Comparison of ENCODE assay signal across 10 mouse cellular contexts in genomic region chr11:68947542-68947993, GRCm38 (mm10). TPM values are rescaled to one million over a fixed set of nuclear protein-coding genes. Genes with fewer than 3 reads are reported as not detected.
A peak's percentile ranks its signal among the peaks of the same experiment; 100 is the strongest.
DNase-seq lines count a peak whose midpoint lies in the region; ATAC-seq and TF ChIP-seq lines count a peak whose summit lies in the region.
"Had no signal": no experiment of that assay in that cellular context is flagged by ENCODE, and none has a peak within 500 bp of the region (broad histone marks: within the 10 kb centered on the region; RNA-seq: fewer than 3 reads in every experiment).

No protein-coding gene starts in this region.

- peaks cover 4% of the 10 kb centered on the region for H3K27me3 ChIP-seq in intestine, embryonic 14.5 days (replicated peaks; ENCODE audit: control insufficient read depth, insufficient read depth, low read length)
- 0 out of 2 replicates have a peak, but pooled peaks cover 7% of the 10 kb centered on the region for H3K27me3 ChIP-seq in intestine, postnatal 0 days (replicated peaks; ENCODE audit: control insufficient read depth, insufficient read depth, low read length)
- no peaks in the 10 kb centered on the region for H3K27me3 ChIP-seq in hindbrain, postnatal 0 days (ENCODE audit: insufficient read depth, low read length)

- no peak overlapping the region for H3K4me3 ChIP-seq in intestine, embryonic 14.5 days (ENCODE audit: low read depth, low read length)
- H3K4me3 ChIP-seq in intestine, postnatal 0 days (ENCODE audit: low read depth, low read length), result no peak overlapping the region
- H3K4me3 ChIP-seq in hindbrain, postnatal 0 days (ENCODE audit: low read length), result peak overlapping the region; percentile 34

- no peak for ATAC-seq in intestine, embryonic 14.5 days (replicated peaks; ENCODE audit: low FRiP score, low TSS enrichment, low read depth)
- ATAC-seq in intestine, postnatal 0 days, result no peak
- ATAC-seq in hindbrain, postnatal 0 days, result peak; percentile 93
- ATAC-seq in megakaryocyte-erythroid progenitor cell, adult 5-6 weeks (replicated peaks; ENCODE audit: low FRiP score, low TSS enrichment, poor library complexity, severe bottlenecking), result no peak
- no peak for ATAC-seq in megakaryocyte, adult 5-6 weeks (ENCODE audit: poor library complexity, severe bottlenecking)

- H3K9me3 ChIP-seq in intestine, embryonic 14.5 days (ENCODE audit: control insufficient read depth, low read length), result no peaks in the 10 kb centered on the region
- H3K9me3 ChIP-seq in intestine, postnatal 0 days (ENCODE audit: control insufficient read depth), result no peaks in the 10 kb centered on the region
- H3K9me3 ChIP-seq in hindbrain, postnatal 0 days (ENCODE audit: low read length), result no peaks in the 10 kb centered on the region

- H3K27ac ChIP-seq in intestine, embryonic 14.5 days (ENCODE audit: low read depth), result no peak overlapping the region
- H3K27ac ChIP-seq in intestine, postnatal 0 days (ENCODE audit: low read depth, low read length), result no peak overlapping the region
- peak overlapping the region; percentile 86 for H3K27ac ChIP-seq in hindbrain, postnatal 0 days
- H3K27ac ChIP-seq: macrophage had no signal

- no peak for TF ChIP-seq CTCF in intestine, postnatal 0 days (IDR thresholded peaks at IDR 0.05; ENCODE audit: low read depth)
- no peak for TF ChIP-seq CTCF in hindbrain, postnatal 0 days (IDR thresholded peaks at IDR 0.05; ENCODE audit: low read depth)

- no peaks in the 10 kb centered on the region for H3K4me1 ChIP-seq in intestine, embryonic 14.5 days (replicated peaks; ENCODE audit: control insufficient read depth, insufficient read depth, low read length)
- no peaks in the 10 kb centered on the region for H3K4me1 ChIP-seq in intestine, postnatal 0 days (replicated peaks; ENCODE audit: control insufficient read depth, insufficient read depth, low read length)
- H3K4me1 ChIP-seq in hindbrain, postnatal 0 days (ENCODE audit: insufficient read depth, low read length), result no peaks in the 10 kb centered on the region

- H3K9ac ChIP-seq in intestine, embryonic 14.5 days (ENCODE audit: low read length), result no peak overlapping the region
- no peak overlapping the region for H3K9ac ChIP-seq in intestine, postnatal 0 days (ENCODE audit: low read depth, low read length)
- peak overlapping the region; percentile 55 for H3K9ac ChIP-seq in hindbrain, postnatal 0 days (replicated peaks; ENCODE audit: low read length)

- WGBS in intestine, embryonic 14.5 days, result 9% methylated on average over 11 of the region's 12 CpGs
- 16% methylated on average over 12 of the region's 12 CpGs for WGBS in intestine, postnatal 0 days
- WGBS in hindbrain, postnatal 0 days, result 8% methylated on average over 12 of the region's 12 CpGs

- H3K36me3 ChIP-seq in intestine, embryonic 14.5 days (ENCODE audit: control insufficient read depth, insufficient read depth, low read length), result no peaks in the 10 kb centered on the region
- no peaks in the 10 kb centered on the region for H3K36me3 ChIP-seq in intestine, postnatal 0 days (ENCODE audit: control insufficient read depth, insufficient read depth)
- H3K36me3 ChIP-seq in hindbrain, postnatal 0 days (ENCODE audit: insufficient read depth, low read length), result no peaks in the 10 kb centered on the region

- no peak for DNase-seq in intestine, embryonic 14.5 days (ENCODE audit: low spot score)
- peak; percentile 72 to 75 for DNase-seq in cerebellum, postnatal 14 days
- peak; percentile 84 for DNase-seq in hindbrain, postnatal 0 days (ENCODE audit: low spot score)
- DNase-seq in right cerebral cortex, adult 18-20 months, result peak; percentile 46
- DNase-seq in gastrocnemius, postnatal 25 days, result no peak

- peak overlapping the region; percentile 35 for H3K4me2 ChIP-seq in intestine, embryonic 14.5 days (ENCODE audit: low read length)
- no peak overlapping the region; the same call in 1 of the 2 replicates for H3K4me2 ChIP-seq in intestine, postnatal 0 days (replicated peaks; ENCODE audit: low read depth)
- peak overlapping the region; percentile 58 for H3K4me2 ChIP-seq in hindbrain, postnatal 0 days (ENCODE audit: low read depth, low read length)

RNA-seq across cellular contexts. Expression of gene Arhgef15, which starts 9.7 kb away (rescaled TPM):
- 9.6 and 9.9 TPM in 2 replicates for polyA plus RNA-seq in intestine, embryonic 14.5 days (2014; fragmentation: Nextera tagmentation; extraction: Ambion mirVana)
- 2.6 and 3.4 TPM in 2 replicates for polyA plus RNA-seq in intestine, postnatal 0 days (2015; fragmentation: Nextera tagmentation; extraction: Ambion mirVana)
- total RNA-seq in hindbrain, postnatal 0 days (2014; rRNA removed), result 21.2 and 45.2 TPM in 2 replicates
- polyA plus RNA-seq in hindbrain, postnatal 0 days (2015; fragmentation: Nextera tagmentation; extraction: Ambion mirVana), result 25.7 and 27.5 TPM in 2 replicates
- 1 to 10 TPM; 8.4 to 9.6 TPM for total RNA-seq in gastrocnemius, postnatal 25 days (2021)
- total RNA-seq in megakaryocyte-erythroid progenitor cell, adult 5-6 weeks (2014; fragmentation: Nextera tagmentation), result not detected in 2 replicates
- total RNA-seq in megakaryocyte-erythroid progenitor cell, adult 5-6 weeks (2017), result not detected in 2 replicates
- total RNA-seq in megakaryocyte, adult 5-6 weeks (2015), result not detected in 2 replicates
- total RNA-seq in megakaryocyte, adult 5-6 weeks (2017), result 0.07 TPM in 1 of 2 replicates, not detected in the other
- polyA plus RNA-seq: macrophage had no signal

RNA-seq across cellular contexts. Expression of gene Slc25a35, which starts 20.4 kb away (rescaled TPM):
- 3.0 and 3.2 TPM in 2 replicates for polyA plus RNA-seq in intestine, embryonic 14.5 days (2014; fragmentation: Nextera tagmentation; extraction: Ambion mirVana)
- polyA plus RNA-seq in intestine, postnatal 0 days (2015; fragmentation: Nextera tagmentation; extraction: Ambion mirVana), result 1.9 and 2.3 TPM in 2 replicates
- 1.6 and 2.0 TPM in 2 replicates for total RNA-seq in hindbrain, postnatal 0 days (2014; rRNA removed)
- polyA plus RNA-seq in hindbrain, postnatal 0 days (2015; fragmentation: Nextera tagmentation; extraction: Ambion mirVana), result 2.3 TPM in 2 replicates
- 1 to 10 TPM; 3.8 to 4.6 TPM for total RNA-seq in gastrocnemius, postnatal 25 days (2021)
- total RNA-seq in megakaryocyte-erythroid progenitor cell, adult 5-6 weeks (2014; fragmentation: Nextera tagmentation), result 2.6 and 3.6 TPM in 2 replicates
- 1.1 and 4.5 TPM in 2 replicates for total RNA-seq in megakaryocyte-erythroid progenitor cell, adult 5-6 weeks (2017)
- 6.6 and 7.9 TPM in 2 replicates for total RNA-seq in megakaryocyte, adult 5-6 weeks (2015)
- 1.8 and 2.4 TPM in 2 replicates for total RNA-seq in megakaryocyte, adult 5-6 weeks (2017)

RNA-seq across cellular contexts. Expression of gene Odf4, which starts 20.7 kb away (rescaled TPM):
- polyA plus RNA-seq in intestine, embryonic 14.5 days (2014; fragmentation: Nextera tagmentation; extraction: Ambion mirVana), result 0.22 TPM in 1 of 2 replicates, not detected in the other
- polyA plus RNA-seq in intestine, postnatal 0 days (2015; fragmentation: Nextera tagmentation; extraction: Ambion mirVana), result not detected in 2 replicates
- total RNA-seq in hindbrain, postnatal 0 days (2014; rRNA removed), result 1.3 TPM in 1 of 2 replicates, not detected in the other
- polyA plus RNA-seq in hindbrain, postnatal 0 days (2015; fragmentation: Nextera tagmentation; extraction: Ambion mirVana), result 0.58 and 0.88 TPM in 2 replicates
- total RNA-seq in gastrocnemius, postnatal 25 days (2021), result not detected
- total RNA-seq in megakaryocyte-erythroid progenitor cell, adult 5-6 weeks (2014; fragmentation: Nextera tagmentation), result not detected in 2 replicates
- not detected in 2 replicates for total RNA-seq in megakaryocyte-erythroid progenitor cell, adult 5-6 weeks (2017)
- total RNA-seq in megakaryocyte, adult 5-6 weeks (2015), result not detected in 2 replicates
- not detected in 2 replicates for total RNA-seq in megakaryocyte, adult 5-6 weeks (2017)
- total RNA-seq: ES-E14 had no signal
- polyA plus RNA-seq: macrophage had no signal

RNA-seq across cellular contexts. Expression of gene Rangrf, which starts 27.4 kb away (rescaled TPM):
- 67.3 and 72.7 TPM in 2 replicates for polyA plus RNA-seq in intestine, embryonic 14.5 days (2014; fragmentation: Nextera tagmentation; extraction: Ambion mirVana)
- polyA plus RNA-seq in intestine, postnatal 0 days (2015; fragmentation: Nextera tagmentation; extraction: Ambion mirVana), result 13.6 and 16.5 TPM in 2 replicates
- total RNA-seq in hindbrain, postnatal 0 days (2014; rRNA removed), result 40.4 and 51.6 TPM in 2 replicates
- 31.2 and 34.6 TPM in 2 replicates for polyA plus RNA-seq in hindbrain, postnatal 0 days (2015; fragmentation: Nextera tagmentation; extraction: Ambion mirVana)
- total RNA-seq in gastrocnemius, postnatal 25 days (2021), result 10 to 100 TPM; 59.6 to 60.4 TPM
- 240 and 254 TPM in 2 replicates for total RNA-seq in megakaryocyte-erythroid progenitor cell, adult 5-6 weeks (2014; fragmentation: Nextera tagmentation)
- total RNA-seq in megakaryocyte-erythroid progenitor cell, adult 5-6 weeks (2017), result 69.1 and 104 TPM in 2 replicates
- total RNA-seq in megakaryocyte, adult 5-6 weeks (2015), result 10.2 and 13.1 TPM in 2 replicates
- 4.7 and 6.8 TPM in 2 replicates for total RNA-seq in megakaryocyte, adult 5-6 weeks (2017)

RNA-seq across cellular contexts. Expression of gene Rpl26, which starts 46.2 kb away (rescaled TPM):
- polyA plus RNA-seq in intestine, embryonic 14.5 days (2014; fragmentation: Nextera tagmentation; extraction: Ambion mirVana), result 1,271 and 1,334 TPM in 2 replicates
- polyA plus RNA-seq in intestine, postnatal 0 days (2015; fragmentation: Nextera tagmentation; extraction: Ambion mirVana), result 623 and 626 TPM in 2 replicates
- total RNA-seq in hindbrain, postnatal 0 days (2014; rRNA removed), result 1,103 and 1,196 TPM in 2 replicates
- 608 and 621 TPM in 2 replicates for polyA plus RNA-seq in hindbrain, postnatal 0 days (2015; fragmentation: Nextera tagmentation; extraction: Ambion mirVana)
- 100 to 1,000 TPM; 573 to 637 TPM for total RNA-seq in gastrocnemius, postnatal 25 days (2021)
- 5,476 and 5,943 TPM in 2 replicates for total RNA-seq in megakaryocyte-erythroid progenitor cell, adult 5-6 weeks (2014; fragmentation: Nextera tagmentation)
- total RNA-seq in megakaryocyte-erythroid progenitor cell, adult 5-6 weeks (2017), result 6,111 and 7,527 TPM in 2 replicates
- total RNA-seq in megakaryocyte, adult 5-6 weeks (2015), result 2,468 and 2,587 TPM in 2 replicates
- 3,510 and 4,069 TPM in 2 replicates for total RNA-seq in megakaryocyte, adult 5-6 weeks (2017)

Comparison
In these comparisons a context has a peak if more than half of its experiments do, and no peak if none do; other contexts are left out.
1. DNase-seq: peak in cerebellum, postnatal 14 days (2 of 2), hindbrain, postnatal 0 days (single experiment) and right cerebral cortex, adult 18-20 months (single experiment); none in intestine, embryonic 14.5 days (single experiment) and gastrocnemius, postnatal 25 days (single experiment).
2. RNA of gene Arhgef15, which starts 9.7 kb away (total RNA-seq): 21.2 to 45.2 TPM in hindbrain, postnatal 0 days and 8.4 to 9.6 TPM in gastrocnemius, postnatal 25 days; 0.07 TPM in megakaryocyte, adult 5-6 weeks and not detected in megakaryocyte-erythroid progenitor cell, adult 5-6 weeks; every median in the first group is over 4 times any median in the second.